ENCODE assay signal across 8 mouse cellular contexts in genomic region chr12:86771823-86772427, GRCm38 (mm10). TPM values are rescaled to one million over a fixed set of nuclear protein-coding genes. Genes with fewer than 3 reads are reported as not detected.
DNase-seq lines count a peak whose midpoint lies in the region; ATAC-seq and TF ChIP-seq lines count a peak whose summit lies in the region.

No protein-coding gene starts in this region.

- H3K27ac ChIP-seq in embryonic facial prominence, embryonic 10.5 days (replicated peaks) = peak overlapping the region; percentile 35; the same call in 1 of the 2 replicates
- H3K27ac ChIP-seq in limb, embryonic 13.5 days = no peak overlapping the region
- peak overlapping the region; percentile 33; the same call in 1 of the 2 replicates for H3K27ac ChIP-seq in midbrain, postnatal 0 days (ENCODE audit: low read depth, low read length)

- H3K27me3 ChIP-seq in embryonic facial prominence, embryonic 10.5 days (replicated peaks; ENCODE audit: low read depth, poor library complexity, severe bottlenecking) = 0 out of 2 replicates have a peak, but pooled peaks cover 4% of the 10 kb centered on the region
- no peaks in the 10 kb centered on the region for H3K27me3 ChIP-seq in limb, embryonic 13.5 days
- no peaks in the 10 kb centered on the region for H3K27me3 ChIP-seq in midbrain, postnatal 0 days (ENCODE audit: insufficient read depth, low read length)

- ATAC-seq in granulocyte monocyte progenitor cell, adult 5-6 weeks (replicated peaks; ENCODE audit: poor library complexity, severe bottlenecking) = peak; percentile 83
- ATAC-seq in limb, embryonic 13.5 days (ENCODE audit: low FRiP score, low read depth) = peak; percentile 33; the same call in 1 of the 2 replicates
- ATAC-seq in midbrain, postnatal 0 days (ENCODE audit: low FRiP score) = peak; percentile 82

- no peak overlapping the region for H3K9ac ChIP-seq in limb, embryonic 13.5 days
- H3K9ac ChIP-seq in midbrain, postnatal 0 days (replicated peaks; ENCODE audit: low read length, poor library complexity, severe bottlenecking) = no peak overlapping the region

- no peaks in the 10 kb centered on the region for H3K36me3 ChIP-seq in embryonic facial prominence, embryonic 10.5 days (replicated peaks)
- no peaks in the 10 kb centered on the region for H3K36me3 ChIP-seq in limb, embryonic 13.5 days
- H3K36me3 ChIP-seq in midbrain, postnatal 0 days (ENCODE audit: insufficient read depth, low read length) = no peaks in the 10 kb centered on the region

- no peak overlapping the region for H3K4me2 ChIP-seq in limb, embryonic 13.5 days (replicated peaks)
- no peak overlapping the region for H3K4me2 ChIP-seq in midbrain, postnatal 0 days (ENCODE audit: low read depth, low read length, poor library complexity, severe bottlenecking)

- peak; percentile 99 for TF ChIP-seq CTCF in midbrain, postnatal 0 days (IDR thresholded peaks at IDR 0.05)

- H3K4me3 ChIP-seq in embryonic facial prominence, embryonic 10.5 days = 0 out of 2 replicates have a peak overlapping the region, but pooled peaks have one; percentile 8
- H3K4me3 ChIP-seq in limb, embryonic 13.5 days = no peak overlapping the region
- H3K4me3 ChIP-seq in midbrain, postnatal 0 days (ENCODE audit: low read depth, low read length) = no peak overlapping the region

- DNase-seq in 3134 (ENCODE audit: extremely low read depth, insufficient read length, low spot score) = peak; percentile 64
- DNase-seq in adrenal gland, postnatal 14 days = peak; percentile 95
- DNase-seq in embryonic facial prominence, embryonic 10.5 days (ENCODE audit: low spot score) = peak; percentile 93
- peak; percentile 95 for DNase-seq in kidney, adult 9 months
- DNase-seq in midbrain, postnatal 0 days (ENCODE audit: low spot score) = peak; percentile 96
- peak; percentile 79 to 93 for DNase-seq in spleen, postnatal 10 days (ENCODE audit: low spot score in 2 of 2)

- H3K9me3 ChIP-seq in embryonic facial prominence, embryonic 10.5 days = no peaks in the 10 kb centered on the region
- peaks cover 3% of the 10 kb centered on the region for H3K9me3 ChIP-seq in limb, embryonic 13.5 days
- H3K9me3 ChIP-seq in midbrain, postnatal 0 days (ENCODE audit: low read length) = no peaks in the 10 kb centered on the region

- WGBS in embryonic facial prominence, embryonic 10.5 days = 13% methylated on average over 12 of the region's 12 CpGs
- 8% methylated on average over 12 of the region's 12 CpGs for WGBS in limb, embryonic 13.5 days
- WGBS in midbrain, postnatal 0 days = 10% methylated on average over 12 of the region's 12 CpGs

- peaks cover 34% of the 10 kb centered on the region for H3K4me1 ChIP-seq in embryonic facial prominence, embryonic 10.5 days
- peaks cover 34% of the 10 kb centered on the region for H3K4me1 ChIP-seq in limb, embryonic 13.5 days
- 0 out of 2 replicates have a peak, but pooled peaks cover 4% of the 10 kb centered on the region for H3K4me1 ChIP-seq in midbrain, postnatal 0 days (ENCODE audit: insufficient read depth, low read length)

RNA-seq across cellular contexts. Expression of gene Lrrc74a, which starts 37.8 kb away (rescaled TPM):
- total RNA-seq in adrenal gland, postnatal 14 days (2021) = not detected in 2 replicates
- polyA plus RNA-seq in embryonic facial prominence, embryonic 10.5 days (2016; fragmentation: Nextera tagmentation; extraction: Ambion mirVana) = not detected in 2 replicates
- not detected in 2 replicates for total RNA-seq in granulocyte monocyte progenitor cell, adult 5-6 weeks (2014; fragmentation: Nextera tagmentation)
- not detected in 2 replicates for total RNA-seq in granulocyte monocyte progenitor cell, adult 5-6 weeks (2017)
- polyA plus RNA-seq in limb, embryonic 13.5 days (2015; fragmentation: Nextera tagmentation; extraction: Ambion mirVana) = not detected in 2 replicates
- total RNA-seq in midbrain, postnatal 0 days (2014; rRNA removed) = not detected in 2 replicates
- not detected in 2 replicates for polyA plus RNA-seq in midbrain, postnatal 0 days (2015; fragmentation: Nextera tagmentation; extraction: Ambion mirVana)

RNA-seq across cellular contexts. Expression of gene Angel1, which starts 45.7 kb away (rescaled TPM):
- 2.7 and 5.0 TPM in 2 replicates for total RNA-seq in adrenal gland, postnatal 14 days (2021)
- polyA plus RNA-seq in embryonic facial prominence, embryonic 10.5 days (2016; fragmentation: Nextera tagmentation; extraction: Ambion mirVana) = 14.3 and 15.5 TPM in 2 replicates
- 7.2 and 9.7 TPM in 2 replicates for total RNA-seq in granulocyte monocyte progenitor cell, adult 5-6 weeks (2014; fragmentation: Nextera tagmentation)
- total RNA-seq in granulocyte monocyte progenitor cell, adult 5-6 weeks (2017) = 0.62 and 2.8 TPM in 2 replicates
- polyA plus RNA-seq in limb, embryonic 13.5 days (2015; fragmentation: Nextera tagmentation; extraction: Ambion mirVana) = 10.6 and 11.0 TPM in 2 replicates
- total RNA-seq in midbrain, postnatal 0 days (2014; rRNA removed) = 6.3 and 12.4 TPM in 2 replicates
- 8.6 and 9.3 TPM in 2 replicates for polyA plus RNA-seq in midbrain, postnatal 0 days (2015; fragmentation: Nextera tagmentation; extraction: Ambion mirVana)

Comparison
In these comparisons a context has a peak if more than half of its experiments do, and no peak if none do; other contexts are left out.
1. ATAC-seq: peak in every context shown above with its lines; median percentile 83 in granulocyte monocyte progenitor cell, adult 5-6 weeks; 82 in midbrain, postnatal 0 days; 33 in limb, embryonic 13.5 days.